Mouse (Mus musculus) retina, adult 2 months (tissue): ENCODE measurements around the gene Cep44.
A peak's percentile ranks its signal among the peaks of the same experiment; 100 is the strongest.

Source experiments
- DNase-seq: peaks from one replicate; pipeline ENCODE4 v3.0.0-alpha.2; 2012; ENCODE audit warnings: low read depth, low spot score

The Cep44 gene

GRCm38 (mm10) chr8:56550558-56551360 is at the start of gene Cep44, which contains the start of gene Fbxo8:
Gene Cep44 (minus strand): TSS chr8:56551047.
Gene Fbxo8 (plus strand): TSS chr8:56551090.
- peak; percentile 90 for DNase-seq

GRCm38 (mm10) chr8:56591502-56591901 is 40.7 kb upstream of the Cep44 start:
- DNase-seq = no peak

DNA sequence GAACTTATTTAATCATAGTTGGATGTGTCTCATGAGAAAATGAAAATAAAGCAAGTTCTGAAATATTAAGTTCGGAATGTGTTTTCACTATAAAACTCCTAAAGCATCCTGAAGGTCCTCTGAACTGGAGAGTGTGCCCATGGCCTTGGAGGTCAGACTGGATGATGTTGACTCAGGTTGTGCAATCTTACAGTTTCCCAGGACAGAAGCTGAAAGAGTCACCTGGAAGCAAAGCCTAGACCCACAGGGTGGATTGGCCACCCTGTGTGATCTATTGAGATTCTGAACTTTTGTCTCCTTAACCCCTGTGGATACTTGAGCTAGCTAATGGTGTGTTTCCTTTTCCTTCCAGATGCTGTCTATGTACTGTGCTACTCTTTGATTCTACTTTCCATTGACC is 40.2 kb upstream of the Cep44 start:
- no peak for DNase-seq

GRCm38 (mm10) chr8:56589004-56589403 is 38.2 kb upstream of the Cep44 start:
- no peak for DNase-seq

DNA sequence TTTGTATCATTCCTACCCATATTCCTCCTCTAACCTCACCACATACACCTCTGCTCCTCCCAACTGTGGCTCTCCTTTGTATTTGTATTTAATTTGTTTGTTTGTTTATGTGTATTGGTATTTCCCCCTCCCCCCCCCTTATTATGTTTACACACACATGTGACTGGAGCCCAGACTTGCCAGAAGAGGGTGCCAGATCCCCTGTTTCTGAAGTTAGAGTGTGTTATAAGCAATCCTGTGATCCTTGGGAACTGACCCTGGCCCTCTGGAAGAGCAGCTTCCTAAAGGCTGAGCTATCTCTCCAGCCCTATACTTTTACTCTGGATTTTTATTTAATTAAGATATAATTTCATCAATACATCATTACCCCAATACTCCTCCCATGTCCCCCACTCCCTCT is 32.0 kb upstream of the Cep44 start:
- no peak for DNase-seq

GRCm38 (mm10) chr8:56580918-56581317 is 30.1 kb upstream of the Cep44 start:
- DNase-seq = no peak

DNA sequence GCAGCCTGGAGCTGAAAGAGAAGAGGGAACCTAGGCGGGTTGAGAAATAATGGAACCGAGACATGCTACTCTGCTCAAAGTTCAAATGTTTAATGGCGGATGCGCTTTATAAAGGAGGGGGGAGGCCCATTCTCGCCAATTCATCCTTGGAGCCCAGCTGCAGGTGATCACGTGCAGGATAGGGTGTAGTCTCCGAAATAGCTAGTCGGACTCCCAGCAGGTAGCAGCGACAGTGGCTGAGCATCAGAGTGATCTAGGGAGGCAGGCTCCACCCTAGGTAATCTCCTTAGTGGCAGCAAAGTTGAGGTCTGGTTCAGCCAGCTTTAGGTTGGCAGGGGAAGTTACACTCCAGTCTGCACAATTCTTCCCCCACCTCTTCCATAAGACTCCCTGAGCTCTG is 16.0 kb upstream of the Cep44 start:
- no peak for DNase-seq

DNA sequence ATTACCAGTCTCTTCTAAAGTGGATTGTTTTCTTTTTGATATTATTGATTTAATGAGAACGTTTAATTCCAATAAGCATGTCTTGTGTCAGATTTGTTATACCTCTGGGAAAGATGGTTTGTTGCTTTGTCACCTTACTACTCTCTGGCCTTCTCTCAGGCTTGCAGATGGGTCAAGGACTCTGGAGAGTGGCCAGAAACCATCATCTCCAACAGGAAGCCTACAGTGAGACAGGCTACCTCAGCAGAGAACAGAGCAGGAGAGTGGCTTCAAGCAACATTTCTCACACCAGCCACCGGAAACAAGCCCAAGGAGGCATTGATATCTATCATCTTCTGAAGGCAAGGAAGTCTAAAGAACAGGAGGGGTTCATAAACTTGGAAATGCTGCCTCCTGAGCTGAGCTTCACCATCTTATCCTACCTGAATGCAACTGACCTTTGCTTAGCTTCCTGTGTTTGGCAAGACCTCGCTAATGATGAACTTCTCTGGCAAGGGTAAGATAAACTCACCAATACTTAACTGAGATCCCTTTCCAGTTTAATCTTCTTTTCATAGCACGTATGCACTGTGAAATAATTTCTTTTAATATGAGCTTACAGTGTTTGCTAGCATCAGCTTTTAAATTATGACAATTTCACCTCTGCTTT is 13.7 kb upstream of the Cep44 start:
- DNase-seq = no peak

- no peak for DNase-seq
Measured at GRCm38 (mm10) chr8:56552551-56553103, 1.8 kb upstream of the Cep44 start.

DNA sequence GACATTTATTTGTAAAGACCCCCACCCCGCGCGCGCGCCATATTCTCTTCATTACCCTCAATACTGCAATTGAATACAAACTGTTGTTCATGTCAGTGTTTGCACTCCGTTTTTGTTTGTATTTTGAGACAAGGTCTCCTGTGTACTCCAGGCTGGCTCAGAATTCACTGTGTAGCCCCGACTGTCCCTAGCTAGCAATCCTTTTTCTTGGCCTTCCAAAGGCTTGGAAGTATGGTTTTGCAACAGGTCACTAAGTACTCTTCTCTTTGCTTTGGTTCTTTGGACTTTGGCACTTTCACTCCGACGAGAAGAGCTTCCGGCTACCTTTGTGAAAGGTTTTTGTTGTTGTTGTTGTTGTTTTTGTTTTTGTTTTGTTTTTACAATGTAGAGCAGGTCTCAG is 1.2 kb upstream of the Cep44 start:
- no peak for DNase-seq

- peak; percentile 80 for DNase-seq
Measured at GRCm38 (mm10) chr8:56551361-56551852, 560 bp upstream of the Cep44 start.

- no peak for DNase-seq
Measured at GRCm38 (mm10) chr8:56547866-56548265, 3.0 kb downstream of the Cep44 start.

GRCm38 (mm10) chr8:56540706-56541105 is 10.1 kb downstream of the Cep44 start:
- DNase-seq = no peak

- DNase-seq = peak; percentile 13
Measured at GRCm38 (mm10) chr8:56530359-56530758, 20.5 kb downstream of the Cep44 start.

DNA sequence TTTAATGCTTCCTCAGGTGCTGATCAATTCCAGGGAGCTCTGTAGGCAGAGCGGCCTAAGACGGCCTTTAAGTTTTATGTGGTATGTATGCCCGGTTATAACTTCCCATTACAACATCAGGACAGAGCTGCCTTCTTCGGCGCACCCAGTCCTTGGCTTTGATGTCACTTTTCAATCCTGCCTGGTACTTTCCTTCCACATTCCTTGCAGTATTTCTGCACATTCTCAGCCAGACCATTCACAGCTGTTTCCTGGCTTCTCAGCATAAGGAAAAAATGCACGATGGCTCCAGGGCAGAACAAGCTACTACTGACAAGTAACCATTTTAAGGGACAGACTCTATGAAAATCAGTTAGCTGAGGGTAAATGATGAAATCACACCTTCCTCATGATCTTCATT is 22.0 kb downstream of the Cep44 start:
- no peak for DNase-seq

DNA sequence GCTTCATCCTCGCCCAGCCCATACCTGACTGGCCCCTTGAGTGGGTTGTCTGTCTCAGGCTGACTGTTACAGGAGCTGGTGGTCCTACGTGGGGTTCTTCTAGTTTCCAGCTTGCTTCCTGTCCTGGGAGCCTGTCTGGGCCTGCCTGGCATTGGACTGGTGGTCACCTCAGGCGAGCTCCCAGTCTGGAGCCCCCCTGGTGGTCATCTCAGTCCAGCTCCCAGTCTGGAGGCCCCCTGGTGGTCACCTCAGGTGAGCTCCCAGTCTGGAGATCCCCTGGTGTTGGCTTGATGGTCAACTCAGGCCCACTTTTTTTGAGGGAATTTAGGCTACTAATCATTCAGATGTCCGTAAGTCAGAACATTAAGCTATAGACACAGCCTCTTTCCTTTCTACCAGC is 29.8 kb downstream of the Cep44 start:
- no peak for DNase-seq

- DNase-seq = no peak
Measured at GRCm38 (mm10) chr8:56520249-56520648, 30.6 kb downstream of the Cep44 start.

GRCm38 (mm10) chr8:56518848-56519247 is 32.0 kb downstream of the Cep44 start:
- no peak for DNase-seq

DNA sequence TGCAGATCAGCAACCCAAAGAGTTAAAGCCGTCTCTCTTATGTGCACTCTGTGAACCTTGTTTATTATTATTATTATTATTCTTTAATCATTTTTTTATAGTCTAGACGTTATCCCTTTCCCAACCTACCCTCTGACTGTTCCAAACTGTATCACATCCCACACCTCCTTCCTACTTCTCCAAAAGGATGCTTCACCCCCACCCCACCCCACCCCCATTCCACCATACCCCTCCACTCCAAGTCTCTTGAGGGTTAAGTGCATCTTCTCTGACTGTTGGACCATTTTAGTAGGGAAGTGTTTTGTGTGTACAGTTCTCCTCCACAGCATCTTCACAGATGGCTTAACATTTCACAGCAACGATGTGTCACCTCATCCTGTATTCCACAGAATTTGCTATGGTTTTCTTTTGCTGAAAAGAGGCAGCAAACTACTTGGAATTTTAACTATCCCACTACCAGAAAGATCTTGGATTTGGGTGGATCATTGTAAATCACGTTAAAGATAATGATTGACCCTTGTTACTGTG is 41.8 kb downstream of the Cep44 start:
- DNase-seq = no peak

DNA sequence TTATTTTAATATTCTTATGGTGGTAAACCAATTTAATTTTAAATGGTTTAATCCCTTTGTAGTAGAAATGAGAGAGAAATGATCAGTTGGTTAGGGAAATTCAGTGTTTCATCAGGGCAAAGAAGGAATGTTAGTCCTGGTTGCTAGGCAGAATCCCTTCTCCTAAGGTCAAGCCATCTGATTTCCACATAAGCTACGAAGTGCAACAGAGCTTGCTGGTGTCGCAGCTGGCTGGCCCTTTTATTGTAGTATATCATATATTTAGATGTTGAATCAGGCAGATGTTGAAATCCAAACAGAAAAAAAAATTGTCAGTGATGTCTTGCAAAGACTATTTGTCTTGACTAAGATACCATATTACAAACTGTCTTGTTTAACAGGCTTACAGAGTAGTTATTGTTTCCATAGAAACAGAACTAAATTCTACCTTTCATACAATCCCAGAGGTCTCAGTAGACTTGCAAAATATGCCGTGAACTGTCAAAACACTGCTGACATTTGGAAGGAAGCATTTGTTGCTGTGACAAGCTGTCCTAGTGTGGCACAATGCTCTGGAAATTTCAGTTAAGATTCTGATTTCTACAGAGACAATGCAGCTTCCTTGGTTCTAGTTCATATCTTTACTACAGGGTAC is 42.4 kb downstream of the Cep44 start:
- DNase-seq = no peak

GRCm38 (mm10) chr8:56501911-56502310 is 48.9 kb downstream of the Cep44 start:
- DNase-seq = no peak

DNA sequence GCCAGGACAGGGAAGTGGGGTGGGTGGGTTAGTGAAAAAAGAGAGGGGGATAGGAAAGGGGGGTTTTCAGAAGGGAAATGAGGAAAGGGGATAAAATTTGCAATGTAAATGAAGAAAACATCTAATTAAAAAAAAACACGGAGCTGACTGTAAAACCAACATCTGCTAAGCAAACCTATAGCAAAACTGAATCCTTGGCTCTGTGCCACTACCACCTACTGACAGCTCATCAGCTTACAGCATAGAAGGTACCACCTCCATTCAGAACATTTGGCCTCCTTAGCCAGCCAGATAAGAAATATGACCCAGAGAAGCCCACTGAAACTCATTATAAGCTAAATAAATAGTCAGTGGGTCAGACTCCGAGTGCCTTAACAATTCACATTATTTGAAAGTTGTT is 61.4 kb downstream of the Cep44 start:
- no peak for DNase-seq
